Mouse (Mus musculus) lung, adult 2 months (tissue): ENCODE data around the gene Sept5.

Experiments
- CTCF ChIP-seq: fragments of 200-500 bp; IDR thresholded peaks from 2 replicates; pipeline ENCODE4 v1.5.1; 2011; ENCODE audit warnings: mild to moderate bottlenecking, low read length, control low read depth; ENCODE audit not compliant: insufficient read depth
- POLR2A ChIP-seq: fragments of 200-500 bp; IDR thresholded peaks from 2 replicates; pipeline ENCODE4 v1.6.1; 2011; ENCODE audit warnings: low read depth, mild to moderate bottlenecking, control low read depth, low read length, borderline replicate concordance; ENCODE audit errors: extremely low read depth

DNA sequence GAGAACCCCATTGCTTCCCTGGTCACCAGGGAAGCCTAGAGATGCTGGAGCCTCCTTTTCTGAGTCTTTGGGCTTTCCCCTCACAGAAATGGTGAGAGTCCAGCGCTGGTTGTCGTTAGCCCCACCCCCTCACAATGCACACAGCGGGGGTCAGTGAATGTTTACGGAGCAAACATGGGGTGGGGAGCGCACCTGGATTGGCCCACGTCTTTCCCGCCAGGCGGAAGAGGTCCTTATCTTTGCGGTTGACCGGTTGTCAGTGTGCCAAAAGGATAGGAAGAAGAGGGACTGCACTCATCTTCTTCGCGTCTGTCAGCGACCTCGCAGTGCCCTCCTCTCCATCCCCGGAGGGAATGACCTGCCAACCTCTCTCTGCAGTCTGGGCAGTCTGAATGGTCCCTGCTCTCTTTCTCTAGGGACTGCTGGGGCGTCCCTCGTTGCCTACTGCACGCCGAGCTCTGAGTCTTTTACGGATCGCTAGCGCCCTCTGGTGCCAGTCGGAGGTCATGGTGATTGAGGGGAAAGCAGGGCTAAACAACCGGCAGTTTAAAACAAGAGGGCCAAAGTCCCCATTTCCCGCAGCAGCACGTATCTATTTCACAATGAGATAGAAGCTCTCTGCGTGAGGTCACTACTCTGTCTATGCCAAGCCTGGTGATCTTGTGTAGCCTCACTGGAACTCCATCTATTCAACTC is 12.2 kb downstream of the Sept5 start:
- TF ChIP-seq POLR2A (no peak), CTCF (peak; percentile 95)
